Mouse (Mus musculus) frontal cortex, adult (tissue): Measurements from ENCODE around the gene Trip13.

Experiments
- ATAC-seq: cut with Nextera tagmentation; 2 replicates; pipeline ENCODE4 v1.9.2; 2017; ENCODE audit warnings: mild to moderate bottlenecking, moderate library complexity, mixed read lengths; ENCODE audit not compliant: low TSS enrichment

The Trip13 gene

DNA sequence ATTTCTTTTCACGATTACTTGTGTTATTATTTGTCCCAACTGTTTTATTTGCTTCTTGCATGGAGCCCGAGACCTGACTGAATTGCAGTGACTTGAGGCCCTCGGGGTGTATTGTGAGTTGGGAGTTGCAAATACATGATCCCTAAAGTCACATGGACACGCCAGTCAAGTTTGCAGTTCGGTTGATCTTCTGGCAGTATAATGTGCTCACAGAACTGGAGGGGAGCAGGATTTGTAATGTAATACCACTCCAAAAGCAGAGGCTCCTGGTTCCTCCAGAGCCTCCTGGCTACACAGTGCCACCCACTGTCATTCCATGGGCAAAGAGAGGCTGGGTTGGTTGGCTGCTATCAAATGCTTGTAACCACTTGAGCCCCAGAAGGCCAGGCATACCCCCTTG lies 51.0 kb downstream of the Trip13 start:
- no peak for ATAC-seq

- no peak for ATAC-seq
Observed at GRCm38 (mm10) chr13:73886066-73886465, 51.5 kb downstream of the Trip13 start.

DNA sequence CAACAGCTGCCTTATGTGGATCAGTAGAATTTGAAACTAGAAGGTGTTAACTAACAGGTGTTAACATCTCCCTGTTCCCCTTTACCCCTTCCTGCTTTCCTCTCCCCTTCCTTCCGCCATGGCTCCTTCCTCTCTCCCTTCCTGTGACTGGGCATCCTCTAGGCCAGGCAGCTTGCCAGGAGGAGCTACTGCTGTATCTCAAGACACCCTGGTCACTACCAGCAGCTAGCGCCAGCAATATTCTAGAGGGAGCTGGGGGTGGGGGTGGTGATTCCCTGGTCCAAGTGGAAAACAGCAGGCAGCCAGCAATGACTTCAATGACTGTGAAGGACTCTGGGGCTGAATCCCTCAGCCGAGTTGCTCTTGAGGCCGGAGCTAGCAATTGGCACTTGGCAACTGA lies 51.9 kb downstream of the Trip13 start:
- ATAC-seq = no peak

DNA sequence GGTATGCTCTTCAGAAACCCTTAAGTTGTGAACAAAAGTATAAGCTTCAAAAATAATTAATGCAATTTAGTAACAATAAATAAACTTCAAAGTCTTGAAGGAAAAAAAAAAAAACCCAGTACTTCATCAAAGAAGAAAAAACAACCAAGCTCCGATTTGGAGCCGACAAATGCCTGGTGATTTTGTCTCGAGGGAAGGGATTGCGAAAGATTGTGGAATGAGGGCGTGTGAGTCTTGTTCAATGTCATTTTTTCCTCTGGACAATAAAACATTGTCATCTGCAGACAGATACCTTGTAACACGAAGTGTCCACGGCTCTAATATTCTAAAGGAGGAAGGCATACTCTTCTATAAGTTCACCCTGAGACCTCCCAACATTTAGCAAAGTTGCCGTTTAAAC lies 56.2 kb downstream of the Trip13 start:
- no peak for ATAC-seq

DNA sequence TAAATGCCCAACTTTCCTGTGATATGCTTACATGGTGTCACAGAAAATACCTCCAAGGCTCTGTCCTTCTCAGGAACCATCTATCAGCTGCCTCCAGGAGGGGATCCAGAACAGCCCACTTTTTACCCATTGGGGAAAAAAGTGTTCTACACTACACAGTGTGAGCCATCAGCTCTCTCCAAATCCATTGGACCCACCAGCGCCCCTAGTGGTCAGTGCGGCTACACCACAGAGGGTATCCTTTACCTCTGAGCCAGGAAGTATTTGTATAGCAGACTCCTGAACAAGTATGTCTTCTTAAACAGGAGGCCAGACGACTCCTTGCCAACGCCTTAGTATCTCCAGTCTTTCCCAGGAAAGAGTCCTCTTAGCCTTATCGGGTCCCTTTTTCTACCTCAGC lies 57.8 kb downstream of the Trip13 start:
- no peak for ATAC-seq

DNA sequence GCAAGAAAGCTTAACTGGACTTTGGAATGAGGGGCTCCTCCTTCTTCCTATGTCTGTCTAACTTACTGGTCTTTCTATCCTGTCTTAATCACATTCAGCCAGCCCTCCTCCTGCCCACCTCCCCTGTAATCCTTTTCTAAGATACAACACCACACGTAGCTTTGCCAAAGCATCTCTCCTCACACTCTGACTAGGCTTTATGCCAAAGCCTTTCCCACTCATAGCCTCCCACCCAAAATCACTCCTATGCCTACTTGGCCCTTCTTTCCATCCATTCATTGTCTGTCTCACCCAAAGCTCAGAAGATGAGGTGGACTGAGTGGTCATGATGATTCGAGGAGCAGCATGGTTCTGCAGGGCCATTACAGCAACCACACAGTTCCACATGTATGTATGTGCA lies 65.4 kb downstream of the Trip13 start:
- ATAC-seq = peak; percentile 95
